Mouse (Mus musculus) ES-E14 (cell line): ENCODE measurements around the gene Mfsd2b.

ENCODE experiments used
- CHD2 ChIP-seq: IDR thresholded peaks from 2 replicates; pipeline ENCODE4 v1.6.1; 2014; ENCODE audit warnings: mild to moderate bottlenecking, low read depth, low read length, inconsistent platforms
- HCFC1 ChIP-seq: IDR thresholded peaks from 2 replicates; pipeline ENCODE4 v1.6.1; 2012; ENCODE audit warnings: low read length, inconsistent platforms, borderline replicate concordance; ENCODE audit not compliant: insufficient read depth
- ZC3H11A ChIP-seq: IDR thresholded peaks from 2 replicates; pipeline ENCODE4 v1.6.1; 2012; ENCODE audit warnings: low read depth, mild to moderate bottlenecking, inconsistent platforms, low read length, borderline replicate concordance
- ZNF384 ChIP-seq: IDR thresholded peaks from 2 replicates; pipeline ENCODE4 v1.6.1; 2012; ENCODE audit warnings: low read depth, low read length, inconsistent platforms

- no peak for TF ChIP-seq ZNF384
- TF ChIP-seq HCFC1: no peak
- TF ChIP-seq CHD2: no peak
- 0 out of 2 replicates have a peak, but pooled peaks have one; percentile 7 for TF ChIP-seq ZC3H11A
Measured at GRCm38 (mm10) chr12:4908391-4908790, 34.2 kb upstream of the Mfsd2b start.
